Mouse (Mus musculus) liver, embryonic 14.5 days (tissue): ENCODE data around the gene Fermt3.

Experiments
- CTCF ChIP-seq: IDR thresholded peaks from 2 replicates; pipeline ENCODE4 v1.5.1; 2016; ENCODE audit warnings: antibody characterized with exemption, low read depth, control low read depth
- EP300 ChIP-seq: IDR thresholded peaks from 2 replicates; pipeline ENCODE4 v1.6.1; 2016; ENCODE audit warnings: antibody characterized with exemption, low read depth

GRCm38 (mm10) chr19:6994002-6994401 is 25.3 kb downstream of the Fermt3 start:
- no peak for TF ChIP-seq CTCF
- no peak for TF ChIP-seq EP300
